Mouse (Mus musculus) CD4-positive, CD25-positive, alpha-beta regulatory T cell, adult 2 months (primary cell): Measurements from ENCODE around the gene Cnbp.

Source experiments
- DNase-seq: peaks from one replicate; pipeline ENCODE4 v3.0.0-alpha.2; 2012; ENCODE audit warnings: low read depth, low spot score

Cnbp gene

GRCm38 (mm10) chr6:87850900-87851614 is at the start of gene Cnbp:
Gene Cnbp (minus strand): TSS chr6:87851106.
- DNase-seq, result peak; percentile 100

DNA sequence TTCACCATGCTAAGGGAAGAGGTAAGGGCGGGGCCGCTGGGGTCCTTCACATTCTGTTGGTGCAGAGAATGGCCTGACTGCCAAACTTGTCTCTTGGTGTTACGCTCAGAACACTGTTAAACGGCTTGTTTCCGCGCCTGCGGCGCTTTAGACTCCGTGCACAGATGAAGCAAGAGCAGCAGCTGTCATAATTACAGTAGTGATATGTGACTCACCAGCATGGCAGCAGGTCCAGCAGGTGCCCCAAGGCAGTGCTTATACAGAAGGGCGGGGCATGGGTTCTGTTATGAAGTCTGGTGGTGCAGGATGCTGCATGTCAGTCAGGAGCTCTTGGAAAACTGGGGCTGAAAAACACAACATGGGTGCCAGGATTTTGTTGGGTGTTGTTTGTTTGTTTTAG is 47.1 kb upstream of the Cnbp start:
- no peak for DNase-seq

GRCm38 (mm10) chr6:87893931-87894330 is 43.0 kb upstream of the Cnbp start:
- DNase-seq, result no peak

- peak; percentile 100 for DNase-seq
These were observed 36.8 kb upstream of the Cnbp start, which contains the start of gene Copg1 for GRCm38 (mm10) chr6:87887594-87888233. Gene Copg1 (plus strand): TSS chr6:87887814.

- no peak for DNase-seq
These were observed 35.8 kb upstream of the Cnbp start for GRCm38 (mm10) chr6:87886721-87887120.

- no peak for DNase-seq
These were observed 31.9 kb upstream of the Cnbp start for GRCm38 (mm10) chr6:87882816-87883215.

DNA sequence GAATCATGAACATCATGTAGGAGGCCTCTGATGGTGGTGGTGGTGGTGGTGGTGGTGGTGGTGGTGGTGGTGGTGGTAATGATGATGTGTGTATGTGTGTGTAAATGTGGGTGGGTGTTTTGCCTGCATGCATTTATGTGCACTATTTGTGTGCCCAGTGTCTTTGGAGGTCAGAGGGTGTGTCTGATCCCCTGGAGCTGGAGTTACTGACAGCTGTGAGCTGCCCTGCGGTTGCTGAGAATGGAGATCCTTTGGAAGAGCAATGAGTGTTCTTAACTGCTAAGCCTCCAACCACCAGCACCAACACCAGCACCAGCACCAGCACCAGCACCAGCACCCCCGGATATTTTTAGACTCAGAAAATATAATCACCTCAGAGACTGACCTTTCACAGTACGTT is 31.3 kb upstream of the Cnbp start:
- no peak for DNase-seq

- DNase-seq, result no peak
These were observed 28.7 kb upstream of the Cnbp start for GRCm38 (mm10) chr6:87879628-87880027.

DNA sequence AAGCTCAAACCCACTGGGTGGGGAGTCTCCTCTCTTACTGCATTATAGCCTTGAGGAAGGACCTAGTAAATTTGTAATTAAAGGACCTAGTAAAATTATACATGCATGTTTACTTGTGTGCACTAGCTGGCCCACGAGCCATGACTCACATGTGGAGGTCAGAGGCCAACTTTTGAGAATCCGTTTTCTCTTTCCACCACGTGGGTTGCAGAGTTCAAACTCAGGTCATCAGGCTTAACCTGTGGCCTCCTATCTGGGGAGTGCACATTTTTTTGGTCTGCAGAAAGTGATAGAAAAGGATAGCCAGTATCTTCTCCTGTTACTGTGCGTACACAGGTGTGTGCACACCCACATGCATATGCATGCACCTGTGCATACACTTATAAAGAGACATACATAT is 28.1 kb upstream of the Cnbp start:
- DNase-seq, result peak; percentile 33

DNA sequence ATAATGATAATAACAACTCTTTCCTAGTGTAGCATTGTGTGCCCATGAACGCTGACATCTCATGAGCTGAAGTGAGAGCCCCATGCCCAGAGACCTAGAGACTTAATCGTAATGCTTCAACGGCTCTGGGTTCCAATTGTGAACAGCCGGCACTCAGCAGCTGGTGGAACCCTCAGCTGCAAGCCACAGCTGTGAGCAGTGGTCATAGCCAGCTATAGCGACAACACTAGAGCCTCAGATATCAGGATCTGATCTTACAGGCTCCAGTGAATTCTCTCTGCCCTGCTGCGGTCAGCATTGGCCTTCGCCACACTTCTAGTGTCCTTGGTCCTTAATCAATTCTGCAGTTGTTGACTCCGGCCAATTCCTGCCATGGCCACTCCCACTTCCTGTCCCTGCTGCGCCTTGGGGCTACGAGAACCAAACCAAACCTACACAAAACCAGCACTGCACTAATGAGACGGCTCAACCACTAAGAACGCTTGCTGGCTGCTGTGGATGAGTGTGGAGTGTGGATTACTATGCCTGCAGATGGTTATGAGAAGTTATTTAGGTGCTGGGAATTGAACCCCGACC is 25.2 kb upstream of the Cnbp start:
- no peak for DNase-seq

DNA sequence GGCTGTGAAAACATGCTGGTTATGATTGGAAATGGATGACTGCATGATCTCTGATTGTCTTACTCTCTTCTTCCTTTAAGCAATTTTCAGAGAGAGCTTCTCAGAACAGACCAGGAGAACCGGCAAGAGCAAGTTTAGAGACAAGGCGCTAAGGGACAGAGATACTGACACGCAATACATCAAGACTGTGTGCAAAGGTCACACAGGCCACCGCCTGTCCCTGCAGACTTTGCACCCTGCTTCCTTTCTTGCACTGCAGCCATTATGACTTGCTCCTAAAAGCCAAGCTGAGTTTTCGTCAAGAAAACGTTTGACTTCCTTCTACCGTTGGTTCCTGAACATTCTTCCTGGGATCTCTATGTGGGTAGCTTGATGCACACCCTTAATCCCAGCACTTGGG is 24.7 kb upstream of the Cnbp start:
- DNase-seq, result no peak

DNA sequence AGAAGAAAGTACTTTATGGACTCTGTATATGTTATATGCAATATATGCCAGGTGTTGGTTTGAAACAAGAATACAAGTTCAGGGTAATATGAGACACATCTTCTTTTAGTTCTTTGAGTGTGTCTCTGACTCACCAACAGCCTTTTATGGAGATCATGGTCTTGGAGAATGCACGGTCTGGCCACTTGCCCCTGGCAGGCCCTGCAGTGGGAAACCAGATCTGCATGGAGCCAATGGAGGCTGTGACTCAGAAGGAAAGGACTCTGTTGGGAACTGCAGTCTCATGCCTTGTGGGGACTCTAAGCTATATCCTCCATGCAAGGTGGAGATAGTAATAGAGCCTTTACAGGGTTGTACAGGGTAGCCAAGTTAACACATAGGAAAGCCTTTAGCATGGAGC is 24.2 kb upstream of the Cnbp start:
- DNase-seq, result no peak

GRCm38 (mm10) chr6:87873963-87874362 is 23.1 kb upstream of the Cnbp start:
- no peak for DNase-seq

- DNase-seq, result no peak
These were observed 22.2 kb upstream of the Cnbp start for GRCm38 (mm10) chr6:87873104-87873503.

DNA sequence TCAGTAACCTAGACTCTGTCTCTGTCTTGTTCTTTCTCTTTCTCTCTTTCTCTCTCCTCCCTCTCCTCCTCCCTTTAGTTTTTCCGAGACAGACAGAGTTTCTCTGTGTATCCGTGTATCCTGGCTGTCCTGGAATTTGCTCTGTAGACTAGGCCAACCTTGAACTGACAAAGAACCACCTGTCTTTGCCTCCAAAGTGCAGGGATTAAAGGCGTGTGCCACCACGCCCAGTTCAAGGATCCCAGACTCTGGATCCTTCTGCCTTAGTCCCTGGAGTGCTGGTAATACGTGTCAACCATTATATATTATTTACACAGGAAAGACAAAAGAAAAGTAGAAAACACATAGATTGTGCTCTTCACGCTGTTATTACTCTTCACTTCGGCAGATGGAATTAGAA is 20.3 kb upstream of the Cnbp start:
- DNase-seq, result no peak

DNA sequence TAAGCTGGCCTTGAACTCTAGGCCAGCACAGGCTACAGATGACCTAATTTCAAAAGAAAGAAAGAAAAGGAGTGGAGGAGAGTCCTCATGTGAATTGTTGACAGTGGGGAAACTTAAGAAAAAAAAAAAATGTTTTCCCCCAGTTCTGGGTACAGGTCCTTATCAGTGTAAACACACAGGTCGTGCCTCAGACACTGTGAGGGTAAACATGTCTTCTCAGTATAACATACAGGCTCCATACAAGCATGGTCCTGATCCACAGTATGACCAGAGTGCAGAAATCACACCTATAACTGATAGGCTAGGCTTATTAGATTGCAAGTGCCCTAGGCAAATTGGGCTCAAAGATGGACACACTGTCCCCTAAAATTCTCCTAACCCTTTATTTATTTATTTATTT is 19.5 kb upstream of the Cnbp start:
- DNase-seq, result no peak

DNA sequence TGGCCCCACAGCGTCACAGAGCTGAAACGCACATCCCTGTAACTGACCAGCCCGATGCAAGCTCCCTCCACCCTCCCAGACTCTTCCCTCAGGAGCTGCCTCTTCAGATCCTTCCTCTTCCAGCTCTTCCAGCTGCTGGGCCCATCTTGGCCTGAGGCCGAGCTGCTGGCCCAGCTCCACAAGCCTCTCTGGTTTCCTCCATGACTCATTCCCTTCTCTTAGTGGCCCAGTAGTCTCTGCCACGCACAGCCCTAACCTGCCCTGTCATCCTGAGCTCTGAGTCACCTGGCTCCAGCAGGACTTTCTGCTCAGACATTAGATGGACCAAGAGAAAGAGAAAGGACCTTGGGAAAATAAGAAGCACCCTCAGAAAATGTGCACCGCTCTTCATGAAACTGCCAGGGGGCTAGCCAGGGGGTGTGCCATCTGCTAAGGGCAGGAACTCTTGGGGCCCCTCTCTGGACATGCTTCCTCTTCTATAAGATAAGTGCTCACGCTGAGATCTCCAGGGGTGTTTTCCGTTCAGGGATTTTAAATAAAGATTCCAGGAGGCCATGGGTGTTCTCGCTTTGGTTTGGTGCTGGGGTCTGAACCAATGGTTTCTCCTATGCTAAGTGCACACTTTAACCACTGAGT is 18.1 kb upstream of the Cnbp start:
- no peak for DNase-seq

- DNase-seq, result no peak
These were observed 16.4 kb upstream of the Cnbp start for GRCm38 (mm10) chr6:87867256-87867655.

GRCm38 (mm10) chr6:87866211-87866610 is 15.3 kb upstream of the Cnbp start:
- no peak for DNase-seq

DNA sequence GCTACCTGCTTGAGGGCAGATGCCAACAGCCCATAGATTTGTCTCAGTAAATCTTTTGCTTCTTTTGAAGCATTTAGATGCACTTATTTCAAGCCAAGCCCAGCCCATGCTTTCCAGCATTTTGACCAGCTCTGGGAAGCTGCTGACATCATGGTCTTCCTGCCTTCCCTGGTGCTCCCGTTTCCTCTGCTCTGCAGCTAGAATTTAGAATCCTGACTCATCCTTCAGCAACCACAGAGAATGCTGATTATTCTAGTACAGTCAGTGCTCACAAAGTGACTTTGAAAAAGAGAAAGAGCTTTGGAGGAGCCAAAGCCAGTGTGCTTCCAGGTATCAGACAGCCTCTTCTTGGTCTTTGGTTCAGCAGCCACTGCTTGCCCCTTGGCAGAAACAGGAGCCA is 6.2 kb upstream of the Cnbp start:
- no peak for DNase-seq

DNA sequence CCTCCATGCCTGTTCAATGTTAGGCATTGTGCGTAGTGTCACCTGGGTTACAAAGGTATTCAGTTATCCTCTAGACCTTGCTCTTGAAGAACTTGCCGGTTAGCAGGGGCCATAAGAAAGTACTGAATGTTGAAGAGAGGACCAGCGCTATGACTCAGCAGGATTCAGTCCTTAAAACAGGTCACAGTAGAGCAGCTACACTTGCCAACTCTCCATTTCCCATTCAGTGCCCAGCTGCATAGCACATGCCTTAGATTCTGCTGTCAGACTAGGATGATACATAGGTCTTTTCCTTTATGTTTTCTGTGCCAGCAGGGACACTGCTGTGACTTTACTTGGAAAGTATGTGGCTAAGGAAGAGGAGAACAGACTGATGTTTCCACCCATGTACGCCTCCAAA is 2.5 kb upstream of the Cnbp start:
- DNase-seq, result no peak

- no peak for DNase-seq
These were observed 965 bp upstream of the Cnbp start for GRCm38 (mm10) chr6:87851871-87852270.
